Mouse (Mus musculus) hindbrain, embryonic 12.5 days (tissue): ENCODE results near the gene Atg4a-ps. TPM values are rescaled to one million over a fixed set of nuclear protein-coding genes. Genes with fewer than 3 reads are reported as not detected.
"Not testable (repeated sequence)": the region's sequence is repeated elsewhere in the genome, so short reads cannot be mapped to it uniquely, and the experiment has no call there.

Source experiments
- ATAC-seq: fragments of 200-750 bp; cut with Nextera tagmentation; 2 replicates; pipeline ENCODE4 v1.8.0; 2017; ENCODE audit warnings: moderate TSS enrichment; ENCODE audit not compliant: low FRiP score
- H3K27ac ChIP-seq: fragments of 300-500 bp; sonication (generic); 2 replicates; pipeline ENCODE4 v1.5.1; 2016; ENCODE audit warnings: mild to moderate bottlenecking
- H3K27me3 ChIP-seq: fragments of 300-500 bp; sonication (generic); 2 replicates; pipeline ENCODE4 v1.6.1; 2016; ENCODE audit warnings: mild to moderate bottlenecking
- H3K36me3 ChIP-seq: fragments of 300-500 bp; sonication (generic); 2 replicates; pipeline ENCODE4 v1.6.1; 2016; ENCODE audit warnings: mild to moderate bottlenecking
- H3K4me1 ChIP-seq: fragments of 300-500 bp; sonication (generic); 2 replicates; pipeline ENCODE4 v1.6.1; 2016
- H3K4me2 ChIP-seq: fragments of 300-500 bp; sonication (generic); replicated peaks from 2 replicates; pipeline ENCODE4 v1.6.1; 2016; ENCODE audit warnings: mild to moderate bottlenecking
- H3K4me3 ChIP-seq: fragments of 300-500 bp; sonication (generic); 2 replicates; pipeline ENCODE4 v1.5.1; 2016; ENCODE audit warnings: mild to moderate bottlenecking
- H3K9ac ChIP-seq: fragments of 300-500 bp; sonication (generic); 2 replicates; pipeline ENCODE4 v1.6.1; 2016; ENCODE audit warnings: mild to moderate bottlenecking, moderate library complexity
- H3K9me3 ChIP-seq: fragments of 300-500 bp; sonication (generic); replicated peaks from 2 replicates; pipeline ENCODE4 v1.6.1; 2016; ENCODE audit warnings: mild to moderate bottlenecking
- WGBS: fragments of 180-500 bp; shearing (Covaris S2); methylation state at CpG from one replicate; pipeline ENCODE4 v1.1.7; 2016; 5-methylcytosine and 5-hydroxymethylcytosine counted together
- polyA plus RNA-seq: library from polyadenylated mRNA; unstranded; fragments of >200 nt; fragmentation: Nextera tagmentation; extraction: Ambion mirVana; gene quantifications from 2 replicates; pipeline ENCODE4 v1.2.1, GENCODE M21; 2016

Gene Atg4a-ps
- not detected in 2 replicates for polyA plus RNA-seq

DNA sequence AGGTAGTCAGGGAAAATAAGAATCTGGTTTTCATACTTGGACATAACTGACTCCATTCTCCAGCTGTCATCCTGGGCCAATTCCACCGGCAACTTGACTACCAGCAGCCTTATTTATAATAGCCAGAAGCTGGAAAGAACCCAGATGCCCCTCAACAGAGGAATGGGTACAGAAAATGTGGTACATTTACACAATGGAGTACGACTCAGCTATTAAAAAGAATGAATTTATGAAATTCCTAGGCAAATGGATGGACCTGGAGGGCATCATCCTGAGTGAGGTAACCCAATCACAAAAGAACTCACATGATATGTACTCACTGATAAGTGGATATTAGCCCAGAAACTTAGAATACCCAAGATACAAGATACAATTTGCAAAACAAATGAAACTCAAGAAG, at the start of gene Atg4a-ps:
TSS of gene Atg4a-ps (minus strand) at position 101 of the 400 bp plus-strand sequence.
- WGBS = 88% methylated on average over 2 of the region's 2 CpGs
- not testable (repeated sequence) for H3K9ac ChIP-seq, H3K4me1 ChIP-seq, H3K9me3 ChIP-seq, ATAC-seq, H3K4me2 ChIP-seq, H3K4me3 ChIP-seq, H3K27me3 ChIP-seq, H3K36me3 ChIP-seq, H3K27ac ChIP-seq

DNA sequence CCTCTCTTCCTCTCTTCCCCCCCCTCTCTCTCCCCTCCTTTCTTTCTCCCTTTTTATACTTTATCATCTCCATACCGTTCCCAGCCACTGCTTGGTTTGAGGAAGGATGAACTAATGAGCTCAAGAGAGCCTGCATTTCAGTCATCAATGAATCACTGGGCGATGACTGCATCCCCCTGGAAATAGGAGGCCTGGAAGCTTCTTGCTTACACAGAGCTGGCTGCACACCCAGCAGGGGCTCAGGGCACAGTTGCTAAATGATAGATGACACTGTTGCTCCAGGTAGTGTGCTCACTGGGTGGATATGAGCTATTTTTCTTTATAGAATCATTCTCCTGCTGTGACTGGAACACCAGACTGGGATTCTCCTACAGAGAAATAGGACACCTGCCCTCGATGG, 49.7 kb upstream of the Atg4a-ps start:
- Histone ChIP-seq H3K27ac (no peak overlapping the region), H3K9ac (no peak overlapping the region), H3K4me3 (no peak overlapping the region), H3K4me2 (no peak overlapping the region), H3K9me3 (no peaks in the 10 kb centered on the region), H3K4me1 (no peaks in the 10 kb centered on the region), H3K27me3 (no peaks in the 10 kb centered on the region), H3K36me3 (no peaks in the 10 kb centered on the region)
- WGBS = 53% methylated on average over 3 of the region's 3 CpGs
- ATAC-seq = no peak

DNA sequence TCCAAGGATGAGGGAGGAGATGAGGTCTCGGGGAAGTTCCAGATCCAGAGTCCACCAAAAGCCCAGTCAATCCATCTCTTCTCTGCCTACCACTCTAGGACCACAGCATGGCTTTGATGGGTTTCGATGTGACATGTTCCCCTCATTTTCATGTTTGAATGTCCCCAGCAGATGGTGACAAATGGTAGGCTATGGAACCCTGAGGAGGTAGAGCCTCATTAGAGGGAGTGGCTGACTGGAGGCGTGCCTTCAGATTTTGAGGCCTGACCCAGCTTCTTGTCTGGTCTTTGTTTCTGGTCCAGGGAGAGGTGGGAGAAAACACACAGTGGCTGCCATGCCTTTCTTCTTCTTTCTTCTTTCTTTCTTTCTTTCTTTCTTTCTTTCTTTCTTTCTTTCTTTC, 44.6 kb upstream of the Atg4a-ps start:
- H3K27ac ChIP-seq = no peak overlapping the region
- no peak overlapping the region for H3K4me2 ChIP-seq
- no peak overlapping the region for H3K4me3 ChIP-seq
- H3K36me3 ChIP-seq = no peaks in the 10 kb centered on the region
- ATAC-seq = no peak
- no peaks in the 10 kb centered on the region for H3K9me3 ChIP-seq
- no peak overlapping the region for H3K9ac ChIP-seq
- no peaks in the 10 kb centered on the region for H3K4me1 ChIP-seq
- no peaks in the 10 kb centered on the region for H3K27me3 ChIP-seq
- 82% methylated on average over 3 of the region's 3 CpGs for WGBS

DNA sequence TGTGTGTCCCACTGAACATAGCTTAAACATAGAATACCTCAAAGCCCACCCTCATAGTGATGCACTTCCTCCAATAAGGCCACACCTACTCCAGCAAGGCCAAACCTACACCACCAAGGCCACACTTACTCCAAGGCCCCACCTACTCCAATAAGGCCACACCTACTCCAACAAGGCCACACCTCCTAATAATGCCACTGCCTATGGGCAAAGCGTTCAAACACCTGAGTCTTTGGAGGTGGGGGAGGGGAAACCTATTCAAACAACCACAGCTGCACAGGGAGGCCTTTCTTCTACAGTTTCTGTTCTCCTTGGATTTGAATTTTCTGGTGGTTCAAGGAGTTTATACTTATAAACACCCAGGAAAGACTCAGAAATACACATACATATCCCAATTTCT, 43.2 kb upstream of the Atg4a-ps start:
- Histone ChIP-seq H3K9me3 (no peaks in the 10 kb centered on the region), H3K36me3 (no peaks in the 10 kb centered on the region), H3K4me3 (no peak overlapping the region), H3K4me2 (no peak overlapping the region), H3K27ac (no peak overlapping the region), H3K9ac (no peak overlapping the region), H3K4me1 (no peaks in the 10 kb centered on the region), H3K27me3 (no peaks in the 10 kb centered on the region)
- no peak for ATAC-seq
- WGBS = 75% methylated on average over 1 of the region's 1 CpGs

DNA sequence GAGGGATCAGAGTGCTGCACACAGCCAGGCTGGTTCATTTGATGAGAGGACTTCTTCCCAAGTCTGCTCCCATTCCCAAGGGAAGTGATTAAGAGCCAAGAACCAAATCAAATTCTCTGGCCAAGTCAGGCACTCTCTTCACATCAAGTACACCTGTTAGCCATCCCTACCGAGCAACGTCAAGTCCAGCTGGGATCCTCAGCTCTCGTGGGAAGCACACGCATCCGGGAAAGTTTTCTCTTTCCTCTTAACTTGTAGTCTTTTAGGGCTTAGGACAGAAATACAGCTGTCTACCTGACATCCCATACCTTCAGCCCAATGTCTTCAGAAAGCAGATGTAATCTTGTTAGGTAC, 38.1 kb upstream of the Atg4a-ps start:
- H3K4me1 ChIP-seq = peaks cover 11% of the 10 kb centered on the region
- no peaks in the 10 kb centered on the region for H3K9me3 ChIP-seq
- no peak overlapping the region for H3K27ac ChIP-seq
- no peak overlapping the region for H3K4me2 ChIP-seq
- no peak overlapping the region for H3K4me3 ChIP-seq
- WGBS = 38% methylated on average over 5 of the region's 5 CpGs
- no peaks in the 10 kb centered on the region for H3K27me3 ChIP-seq
- 0 out of 2 replicates have a peak, but pooled peaks have one; percentile 2 for ATAC-seq
- H3K36me3 ChIP-seq = no peaks in the 10 kb centered on the region
- no peak overlapping the region for H3K9ac ChIP-seq

DNA sequence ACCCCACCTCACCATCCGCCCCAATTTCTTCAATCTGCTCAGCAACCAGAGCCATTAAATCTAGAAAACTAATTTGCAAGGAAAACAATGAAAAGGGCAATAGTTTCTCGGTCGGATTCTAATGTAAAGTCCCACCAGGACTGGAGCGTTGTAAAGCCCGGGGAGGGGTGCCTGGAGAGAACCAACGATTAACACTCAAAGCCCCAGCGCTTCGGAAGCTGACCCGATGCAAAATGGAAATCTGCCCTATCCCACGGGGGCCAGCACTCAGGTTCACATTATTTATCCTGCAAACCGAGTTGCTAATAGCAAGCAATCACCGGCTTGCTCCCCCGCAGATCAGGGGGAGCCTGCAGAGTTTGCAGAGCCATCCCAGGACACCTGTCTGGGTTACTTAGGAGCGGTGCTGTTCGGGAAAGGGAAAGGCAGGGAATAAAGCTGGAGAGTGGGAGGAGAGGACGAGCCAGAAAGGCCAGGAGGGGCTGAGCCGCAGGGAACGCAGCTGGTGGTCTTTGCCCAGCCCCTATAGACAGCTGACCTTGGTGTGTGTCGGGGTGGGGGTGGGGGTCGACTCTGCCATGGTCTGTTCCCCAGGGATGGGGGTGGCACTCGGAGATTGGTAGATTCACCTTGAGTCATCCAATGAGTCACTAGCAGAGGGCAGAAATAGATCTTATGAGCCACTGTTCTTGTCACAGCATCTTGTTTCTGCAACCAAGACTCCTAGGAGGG, 37.5 kb upstream of the Atg4a-ps start:
- 0 out of 2 replicates have a peak, but pooled peaks have one; percentile 43 for ATAC-seq
- Histone ChIP-seq H3K9ac (no peak overlapping the region), H3K27me3 (no peaks in the 10 kb centered on the region), H3K36me3 (no peaks in the 10 kb centered on the region), H3K27ac (no peak overlapping the region), H3K4me1 (peaks cover 11% of the 10 kb centered on the region), H3K4me3 (no peak overlapping the region), H3K4me2 (peak overlapping the region; percentile 45), H3K9me3 (no peaks in the 10 kb centered on the region)
- 4% methylated on average over 21 of the region's 21 CpGs for WGBS

DNA sequence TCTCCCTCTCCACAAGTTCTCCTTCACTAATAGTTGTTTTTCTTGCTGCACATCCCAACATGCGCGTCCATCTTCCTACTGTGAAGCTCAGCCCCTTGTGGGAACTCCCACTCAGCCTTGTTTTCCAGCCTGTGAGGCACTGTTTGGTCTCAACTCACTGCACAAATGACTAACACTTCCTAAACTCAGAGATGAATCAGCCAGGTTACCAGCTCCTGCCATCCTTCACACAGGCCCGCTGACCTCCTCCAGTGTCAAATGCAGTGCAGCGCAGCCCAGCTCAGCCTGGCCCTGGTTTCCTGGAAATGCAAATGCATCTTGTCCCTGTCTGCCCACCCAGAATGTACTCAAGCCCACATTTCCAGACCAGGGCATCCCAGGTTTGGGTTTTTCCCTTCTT, 36.6 kb upstream of the Atg4a-ps start:
- Histone ChIP-seq H3K27me3 (no peaks in the 10 kb centered on the region), H3K36me3 (no peaks in the 10 kb centered on the region), H3K9me3 (no peaks in the 10 kb centered on the region), H3K9ac (no peak overlapping the region), H3K4me3 (no peak overlapping the region), H3K4me1 (peaks cover 11% of the 10 kb centered on the region), H3K27ac (no peak overlapping the region), H3K4me2 (no peak overlapping the region)
- WGBS = 49% methylated on average over 4 of the region's 4 CpGs
- ATAC-seq = no peak

DNA sequence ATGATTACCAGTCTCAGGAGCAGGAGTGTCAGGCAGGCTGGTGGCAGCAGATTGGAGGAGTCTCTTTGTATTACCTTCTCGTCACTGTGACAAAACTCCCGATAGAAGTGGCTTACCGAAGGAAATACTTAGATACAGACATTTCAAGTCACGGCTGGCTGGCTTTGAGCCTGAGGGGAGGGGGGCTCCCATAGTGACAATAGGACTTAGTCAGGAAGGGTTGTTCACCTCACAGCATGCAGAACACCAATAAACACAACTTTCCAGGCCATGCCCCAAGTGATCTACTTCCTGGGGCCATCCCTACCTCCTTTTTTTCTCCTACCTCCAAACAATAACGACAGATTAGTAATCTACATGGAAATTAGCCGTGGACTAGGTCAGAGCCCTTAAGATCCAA, 32.9 kb upstream of the Atg4a-ps start:
- no peaks in the 10 kb centered on the region for H3K27me3 ChIP-seq
- H3K4me2 ChIP-seq = no peak overlapping the region
- H3K4me3 ChIP-seq = no peak overlapping the region
- no peak overlapping the region for H3K9ac ChIP-seq
- ATAC-seq = no peak
- WGBS = 36% methylated on average over 6 of the region's 6 CpGs
- no peaks in the 10 kb centered on the region for H3K9me3 ChIP-seq
- H3K4me1 ChIP-seq = peaks cover 9% of the 10 kb centered on the region
- no peak overlapping the region for H3K27ac ChIP-seq
- H3K36me3 ChIP-seq = no peaks in the 10 kb centered on the region

DNA sequence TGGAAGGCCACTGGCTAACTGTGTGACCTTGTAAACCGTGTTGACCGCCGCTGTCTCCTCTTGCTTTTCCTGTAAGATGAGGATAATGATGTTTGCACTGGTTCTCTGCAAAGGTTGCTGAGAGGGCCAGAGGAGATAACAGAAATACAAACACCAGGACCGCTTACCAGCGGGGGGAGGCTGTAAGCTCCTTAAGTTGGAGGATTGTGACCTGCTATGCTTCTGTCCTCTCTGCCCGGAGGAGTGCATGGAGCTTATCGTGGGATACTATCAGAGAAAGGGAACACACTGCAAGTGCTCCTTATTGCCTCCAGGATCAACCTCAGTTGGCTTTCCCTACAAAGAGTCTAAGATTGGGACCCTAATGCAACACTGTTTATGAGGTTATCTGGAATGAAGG, 26.8 kb upstream of the Atg4a-ps start:
- H3K4me2 ChIP-seq = no peak overlapping the region
- ATAC-seq = no peak
- no peaks in the 10 kb centered on the region for H3K9me3 ChIP-seq
- no peaks in the 10 kb centered on the region for H3K27me3 ChIP-seq
- H3K36me3 ChIP-seq = no peaks in the 10 kb centered on the region
- no peak overlapping the region for H3K9ac ChIP-seq
- H3K4me3 ChIP-seq = no peak overlapping the region
- 68% methylated on average over 7 of the region's 7 CpGs for WGBS
- no peak overlapping the region for H3K27ac ChIP-seq
- H3K4me1 ChIP-seq = no peaks in the 10 kb centered on the region

DNA sequence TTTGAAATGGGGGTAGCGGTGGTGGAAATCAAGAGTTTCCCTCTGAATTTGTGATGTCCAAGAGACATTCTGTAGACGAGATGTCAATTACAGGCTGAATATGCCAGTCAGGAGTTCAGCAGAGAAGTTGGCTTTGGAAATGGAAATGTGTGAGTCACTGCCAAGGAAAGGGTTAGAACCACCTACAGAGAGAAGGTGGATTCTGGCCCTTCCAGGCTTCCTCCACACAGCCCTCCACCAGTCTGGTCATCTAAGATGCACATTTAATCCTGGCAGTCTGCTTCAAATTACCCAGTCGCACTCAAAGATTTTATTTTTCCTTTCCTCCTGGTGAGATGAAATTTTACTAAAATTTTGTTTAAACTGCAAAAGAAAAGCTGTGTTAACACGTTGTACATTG, 26.2 kb upstream of the Atg4a-ps start:
- WGBS = 74% methylated on average over 4 of the region's 4 CpGs
- no peak overlapping the region for H3K4me2 ChIP-seq
- H3K9me3 ChIP-seq = no peaks in the 10 kb centered on the region
- no peaks in the 10 kb centered on the region for H3K36me3 ChIP-seq
- H3K4me1 ChIP-seq = no peaks in the 10 kb centered on the region
- no peaks in the 10 kb centered on the region for H3K27me3 ChIP-seq
- ATAC-seq = no peak
- H3K4me3 ChIP-seq = no peak overlapping the region
- H3K27ac ChIP-seq = no peak overlapping the region
- H3K9ac ChIP-seq = no peak overlapping the region

DNA sequence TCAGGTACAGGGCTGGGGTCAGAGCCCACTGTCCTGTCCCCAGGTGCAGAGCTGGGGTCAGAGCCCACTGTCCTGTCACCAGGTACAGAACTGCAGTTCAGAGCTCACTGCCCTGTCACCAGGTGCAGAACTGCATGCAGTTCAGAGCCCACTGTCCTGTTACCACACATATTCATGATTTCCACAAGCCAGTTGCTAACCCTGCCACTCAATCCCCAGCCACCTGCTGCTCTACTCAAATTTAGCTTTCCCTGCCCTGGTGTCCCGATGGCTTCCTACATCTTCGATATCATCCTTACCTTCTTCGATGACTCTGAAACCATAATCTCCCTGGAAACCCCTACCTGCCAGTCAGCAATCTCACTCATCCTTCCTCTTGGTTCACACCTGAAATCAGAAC, 17.5 kb upstream of the Atg4a-ps start:
- Histone ChIP-seq H3K27ac (no peak overlapping the region), H3K4me1 (no peaks in the 10 kb centered on the region), H3K27me3 (no peaks in the 10 kb centered on the region), H3K4me3 (no peak overlapping the region), H3K4me2 (no peak overlapping the region), H3K9ac (no peak overlapping the region), H3K9me3 (no peaks in the 10 kb centered on the region), H3K36me3 (no peaks in the 10 kb centered on the region)
- ATAC-seq = no peak
- 98% methylated on average over 3 of the region's 3 CpGs for WGBS

DNA sequence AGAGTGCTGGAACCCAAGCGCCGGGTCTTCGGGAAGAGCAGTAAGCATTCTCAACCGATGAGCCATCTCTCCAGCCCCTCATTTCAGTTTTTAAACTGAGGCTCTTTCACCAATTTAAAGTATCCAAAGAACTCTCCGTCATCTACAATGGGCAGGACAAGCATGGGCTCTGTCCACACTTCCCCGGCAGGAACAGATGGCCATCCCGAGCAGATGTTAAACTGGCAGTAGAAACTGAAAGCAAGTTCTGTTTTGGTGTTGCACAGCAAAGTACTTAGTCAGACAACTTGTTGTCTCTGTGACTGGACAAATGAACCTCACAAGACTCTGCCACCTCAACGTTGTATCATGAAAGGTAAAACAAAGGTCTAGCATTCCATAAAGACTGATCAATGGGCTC, 15.8 kb upstream of the Atg4a-ps start:
- no peak for ATAC-seq
- Histone ChIP-seq H3K4me1 (0 out of 2 replicates have a peak, but pooled peaks cover 7% of the 10 kb centered on the region), H3K9me3 (no peaks in the 10 kb centered on the region), H3K27me3 (no peaks in the 10 kb centered on the region), H3K27ac (no peak overlapping the region), H3K36me3 (no peaks in the 10 kb centered on the region), H3K4me2 (no peak overlapping the region), H3K4me3 (no peak overlapping the region), H3K9ac (no peak overlapping the region)
- WGBS = 87% methylated on average over 8 of the region's 8 CpGs

DNA sequence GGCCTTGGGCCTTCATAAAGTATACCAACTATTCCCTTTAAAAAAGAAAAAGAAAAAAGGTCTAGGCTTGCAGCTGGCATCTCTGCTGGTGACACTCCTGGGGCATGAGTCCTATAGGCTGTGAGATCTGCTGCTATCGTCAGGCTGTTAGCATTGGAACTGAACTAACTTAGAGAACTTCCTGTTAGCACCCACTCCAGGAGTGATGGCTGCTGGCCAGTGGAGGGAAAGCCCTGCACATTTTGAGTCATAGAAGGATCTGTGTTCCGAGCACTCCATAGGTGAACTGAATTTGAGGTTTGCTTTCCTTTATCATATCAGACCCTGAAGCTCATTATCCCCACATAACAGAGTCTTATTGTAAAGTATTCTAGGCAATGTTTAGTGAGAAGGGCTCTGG, 14.1 kb upstream of the Atg4a-ps start:
- ATAC-seq = no peak
- H3K4me3 ChIP-seq = no peak overlapping the region
- no peaks in the 10 kb centered on the region for H3K27me3 ChIP-seq
- no peaks in the 10 kb centered on the region for H3K36me3 ChIP-seq
- no peaks in the 10 kb centered on the region for H3K9me3 ChIP-seq
- H3K4me2 ChIP-seq = no peak overlapping the region
- H3K4me1 ChIP-seq = 0 out of 2 replicates have a peak, but pooled peaks cover 7% of the 10 kb centered on the region
- no peak overlapping the region for H3K27ac ChIP-seq
- no peak overlapping the region for H3K9ac ChIP-seq
- WGBS = 75% methylated on average over 2 of the region's 2 CpGs
